Mouse (Mus musculus) midbrain, embryonic 11.5 days (tissue): ENCODE results near the gene Skap1. TPM values are rescaled to one million over a fixed set of nuclear protein-coding genes. Genes with fewer than 3 reads are reported as not detected.
A peak's percentile ranks its signal among the peaks of the same experiment; 100 is the strongest.

Source experiments
- ATAC-seq: fragments of 200-750 bp; cut with Nextera tagmentation; 2 replicates; pipeline ENCODE4 v1.8.0; 2017; ENCODE audit warnings: moderate TSS enrichment, moderate library complexity; ENCODE audit not compliant: low FRiP score
- DNase-seq: peaks from one replicate; pipeline ENCODE4 v3.0.0; 2015; ENCODE audit warnings: low spot score; ENCODE audit errors: missing footprints
- H3K27ac ChIP-seq: fragments of 300-500 bp; sonication (generic); 2 replicates; pipeline ENCODE4 v1.5.1; 2014; ENCODE audit warnings: low read depth, low read length
- H3K27me3 ChIP-seq: fragments of 300-500 bp; sonication (generic); 2 replicates; pipeline ENCODE4 v1.6.1; 2014; ENCODE audit warnings: mild to moderate bottlenecking, low read length, moderate library complexity, mixed read lengths; ENCODE audit not compliant: control insufficient read depth, insufficient read depth
- H3K36me3 ChIP-seq: fragments of 300-500 bp; sonication (generic); 2 replicates; pipeline ENCODE4 v1.6.1; 2014; ENCODE audit warnings: mild to moderate bottlenecking, low read length, moderate library complexity, mixed read lengths; ENCODE audit not compliant: control insufficient read depth, insufficient read depth
- H3K4me1 ChIP-seq: fragments of 300-500 bp; sonication (generic); 2 replicates; pipeline ENCODE4 v1.6.1; 2014; ENCODE audit warnings: low read length; ENCODE audit not compliant: control insufficient read depth, insufficient read depth
- H3K4me2 ChIP-seq: fragments of 300-500 bp; sonication (generic); 2 replicates; pipeline ENCODE4 v1.6.1; 2014; ENCODE audit warnings: mild to moderate bottlenecking, moderate library complexity
- H3K4me3 ChIP-seq: fragments of 300-500 bp; sonication (generic); 2 replicates; pipeline ENCODE4 v1.5.1; 2014; ENCODE audit warnings: low read depth, low read length
- H3K9ac ChIP-seq: fragments of 300-500 bp; sonication (generic); 2 replicates; pipeline ENCODE4 v1.6.1; 2014; ENCODE audit warnings: low read length
- H3K9me3 ChIP-seq: fragments of 300-500 bp; sonication (generic); 2 replicates; pipeline ENCODE4 v1.6.1; 2016; ENCODE audit warnings: low read length; ENCODE audit not compliant: control insufficient read depth
- WGBS: fragments of 180-500 bp; shearing (Covaris S2); extraction: QIAGEN DNeasy Blood & Tissue Kit; methylation state at CpG from one replicate; pipeline ENCODE4 v1.1.7; 2014; 5-methylcytosine and 5-hydroxymethylcytosine counted together
- polyA plus RNA-seq: library from polyadenylated mRNA; unstranded; fragments of >200 nt; fragmentation: Nextera tagmentation; extraction: Ambion mirVana; gene quantifications from 2 replicates; pipeline ENCODE4 v1.2.1, GENCODE M21; 2014

The Skap1 gene
- polyA plus RNA-seq, 1 experiment from 2014 or later = 1.3 TPM

GRCm38 (mm10) chr11:96434888-96435287 lies 29.5 kb upstream of the Skap1 start:
- Histone ChIP-seq H3K36me3 (no peaks in the 10 kb centered on the region), H3K9ac (no peak overlapping the region), H3K4me2 (no peak overlapping the region), H3K9me3 (no peaks in the 10 kb centered on the region), H3K27me3 (no peaks in the 10 kb centered on the region), H3K4me1 (no peaks in the 10 kb centered on the region), H3K27ac (no peak overlapping the region), H3K4me3 (no peak overlapping the region)
- DNase-seq (peak; percentile 57), ATAC-seq (no peak)
- WGBS = 81% methylated on average over 6 of the region's 6 CpGs

- ATAC-seq (no peak), DNase-seq (peak; percentile 81)
- no peaks in the 10 kb centered on the region for H3K4me1 ChIP-seq
- no peaks in the 10 kb centered on the region for H3K9me3 ChIP-seq
- H3K4me3 ChIP-seq = no peak overlapping the region
- H3K4me2 ChIP-seq = no peak overlapping the region
- 42% methylated on average over 7 of the region's 7 CpGs for WGBS
- H3K27me3 ChIP-seq = no peaks in the 10 kb centered on the region
- no peak overlapping the region for H3K27ac ChIP-seq
- H3K9ac ChIP-seq = no peak overlapping the region
- H3K36me3 ChIP-seq = no peaks in the 10 kb centered on the region
Observed at GRCm38 (mm10) chr11:96436525-96436924, 27.9 kb upstream of the Skap1 start.

- H3K9me3 ChIP-seq = no peaks in the 10 kb centered on the region
- H3K4me1 ChIP-seq = no peaks in the 10 kb centered on the region
- no peak overlapping the region for H3K27ac ChIP-seq
- no peaks in the 10 kb centered on the region for H3K27me3 ChIP-seq
- H3K36me3 ChIP-seq = no peaks in the 10 kb centered on the region
- H3K9ac ChIP-seq = no peak overlapping the region
- 1% methylated on average over 7 of the region's 7 CpGs for WGBS
- no peak overlapping the region for H3K4me3 ChIP-seq
- no peak for ATAC-seq
- no peak overlapping the region for H3K4me2 ChIP-seq
- DNase-seq = peak; percentile 89
Observed at GRCm38 (mm10) chr11:96438787-96439186, 25.6 kb upstream of the Skap1 start.

GRCm38 (mm10) chr11:96441546-96442185 lies 22.7 kb upstream of the Skap1 start:
- no peak overlapping the region for H3K27ac ChIP-seq
- no peak overlapping the region for H3K4me3 ChIP-seq
- H3K9me3 ChIP-seq = no peaks in the 10 kb centered on the region
- ATAC-seq (no peak), DNase-seq (peak; percentile 56)
- no peaks in the 10 kb centered on the region for H3K4me1 ChIP-seq
- H3K4me2 ChIP-seq = no peak overlapping the region
- H3K27me3 ChIP-seq = no peaks in the 10 kb centered on the region
- no peaks in the 10 kb centered on the region for H3K36me3 ChIP-seq
- 84% methylated on average over 12 of the region's 12 CpGs for WGBS
- H3K9ac ChIP-seq = no peak overlapping the region

GRCm38 (mm10) chr11:96442468-96442867 lies 21.9 kb upstream of the Skap1 start:
- no peaks in the 10 kb centered on the region for H3K27me3 ChIP-seq
- ATAC-seq = no peak
- no peaks in the 10 kb centered on the region for H3K9me3 ChIP-seq
- no peak overlapping the region for H3K9ac ChIP-seq
- H3K4me3 ChIP-seq = no peak overlapping the region
- 82% methylated on average over 5 of the region's 5 CpGs for WGBS
- no peak overlapping the region for H3K4me2 ChIP-seq
- no peaks in the 10 kb centered on the region for H3K36me3 ChIP-seq
- no peak overlapping the region for H3K27ac ChIP-seq
- H3K4me1 ChIP-seq = no peaks in the 10 kb centered on the region
- no peak for DNase-seq

GRCm38 (mm10) chr11:96447931-96448330 lies 16.5 kb upstream of the Skap1 start:
- no peak for ATAC-seq
- Histone ChIP-seq H3K9ac (no peak overlapping the region), H3K9me3 (no peaks in the 10 kb centered on the region), H3K27ac (no peak overlapping the region), H3K4me2 (no peak overlapping the region), H3K36me3 (no peaks in the 10 kb centered on the region), H3K4me3 (no peak overlapping the region), H3K4me1 (no peaks in the 10 kb centered on the region), H3K27me3 (no peaks in the 10 kb centered on the region)
- 74% methylated on average over 24 of the region's 24 CpGs for WGBS
- DNase-seq = peak; percentile 70

- WGBS = 90% methylated on average over 5 of the region's 5 CpGs
- H3K27ac ChIP-seq = no peak overlapping the region
Observed at GRCm38 (mm10) chr11:96455111-96455510, 9.3 kb upstream of the Skap1 start.

GRCm38 (mm10) chr11:96455699-96456326 lies 8.6 kb upstream of the Skap1 start:
- no peak for ATAC-seq
- 87% methylated on average over 6 of the region's 6 CpGs for WGBS
- H3K9ac ChIP-seq = no peak overlapping the region
- H3K27me3 ChIP-seq = no peaks in the 10 kb centered on the region
- H3K36me3 ChIP-seq = no peaks in the 10 kb centered on the region
- no peak overlapping the region for H3K4me2 ChIP-seq
- H3K4me3 ChIP-seq = no peak overlapping the region
- 0 out of 2 replicates have a peak overlapping the region, but pooled peaks have one; percentile 17 for H3K27ac ChIP-seq
- peaks cover 12% of the 10 kb centered on the region for H3K4me1 ChIP-seq
- H3K9me3 ChIP-seq = no peaks in the 10 kb centered on the region
- DNase-seq = peak; percentile 73

More at GRCm38 (mm10) chr11:96455111-96455510, 9.3 kb upstream of the Skap1 start:
- peak; percentile 2 for DNase-seq
- Histone ChIP-seq H3K27me3 (no peaks in the 10 kb centered on the region), H3K9ac (no peak overlapping the region), H3K4me3 (no peak overlapping the region), H3K4me1 (peaks cover 12% of the 10 kb centered on the region), H3K36me3 (no peaks in the 10 kb centered on the region), H3K9me3 (no peaks in the 10 kb centered on the region), H3K4me2 (no peak overlapping the region)
- ATAC-seq = no peak

- H3K27me3 ChIP-seq = no peaks in the 10 kb centered on the region
- H3K36me3 ChIP-seq = no peaks in the 10 kb centered on the region
- DNase-seq (peak; percentile 86), ATAC-seq (peak; percentile 80)
- WGBS = 32% methylated on average over 12 of the region's 12 CpGs
- H3K4me2 ChIP-seq = no peak overlapping the region
- H3K4me1 ChIP-seq = peaks cover 13% of the 10 kb centered on the region
- no peaks in the 10 kb centered on the region for H3K9me3 ChIP-seq
- no peak overlapping the region for H3K9ac ChIP-seq
- H3K27ac ChIP-seq = peak overlapping the region; percentile 46
- H3K4me3 ChIP-seq = no peak overlapping the region
Observed at GRCm38 (mm10) chr11:96456508-96457305, 7.7 kb upstream of the Skap1 start.
